Mouse (Mus musculus): ENCODE results near the gene Pjvk.
A peak's percentile ranks its signal among the peaks of the same experiment; 100 is the strongest.
"Not testable (repeated sequence)": the region's sequence is repeated elsewhere in the genome, so short reads cannot be mapped to it uniquely, and the experiment has no call there.

The Pjvk gene

DNA sequence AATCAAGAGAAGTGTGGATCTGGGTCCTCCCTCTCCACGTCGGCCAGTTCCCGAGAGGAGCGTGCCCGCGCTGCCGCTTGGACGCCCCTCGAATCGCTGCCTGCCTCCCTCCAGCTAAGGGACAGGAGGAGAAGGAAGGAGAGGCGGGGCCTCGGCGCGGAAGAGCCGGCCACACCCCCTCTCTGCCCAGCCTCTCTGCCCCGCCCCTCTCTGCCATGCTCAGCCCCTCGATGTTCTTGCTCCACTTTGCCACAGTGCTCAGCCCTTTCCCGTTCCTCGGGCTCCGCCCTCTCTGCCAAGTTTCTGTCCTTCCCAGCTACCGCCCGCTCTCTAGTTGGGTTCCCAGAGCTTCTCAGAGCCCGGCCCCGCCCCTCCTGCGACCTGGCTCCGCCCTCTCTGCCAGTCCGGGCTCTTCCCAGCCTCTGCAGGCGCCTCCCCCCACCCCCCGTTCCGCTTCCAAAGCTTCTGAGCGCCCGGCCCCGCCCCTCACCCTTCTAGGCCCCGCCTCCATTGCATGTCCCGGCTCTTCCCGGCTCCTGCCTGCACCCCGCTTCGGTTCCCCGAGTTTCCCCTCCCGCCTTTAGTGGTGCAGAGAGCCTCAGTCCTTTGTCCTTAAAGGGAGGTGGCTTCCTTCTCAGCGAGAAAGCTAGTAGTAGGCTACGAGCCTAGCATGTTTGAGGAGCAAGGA is at the start of gene Pjvk, which contains the start of gene Prkra:
Gene Pjvk, plus strand, starts transcription at position 594 of the 688 bp plus-strand sequence.
Gene Prkra, minus strand, starts transcription at position 133 of the 688 bp plus-strand sequence.
- peak; percentile 100 for DNase-seq

DNA sequence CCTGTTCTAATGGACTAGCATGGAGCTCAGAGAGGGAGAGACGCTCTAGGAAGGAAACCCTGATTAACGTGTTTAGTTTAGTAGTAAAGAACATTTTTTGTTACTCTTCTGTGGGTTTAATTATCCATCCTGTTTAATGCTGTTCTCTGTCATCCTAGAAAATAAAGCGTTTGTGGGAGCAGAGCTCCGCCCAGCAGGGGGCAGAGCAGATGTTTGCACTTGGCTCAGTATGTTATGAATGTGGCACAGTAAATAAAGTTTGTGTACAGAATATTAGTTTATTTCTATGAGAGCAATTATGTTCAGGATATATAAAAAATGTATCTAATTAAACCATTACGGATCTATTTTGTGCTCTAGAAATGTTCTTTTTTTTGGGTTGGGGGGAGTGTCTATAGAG is 49.1 kb upstream of the Pjvk start:
- peak; percentile 21 to 36 for DNase-seq

DNA sequence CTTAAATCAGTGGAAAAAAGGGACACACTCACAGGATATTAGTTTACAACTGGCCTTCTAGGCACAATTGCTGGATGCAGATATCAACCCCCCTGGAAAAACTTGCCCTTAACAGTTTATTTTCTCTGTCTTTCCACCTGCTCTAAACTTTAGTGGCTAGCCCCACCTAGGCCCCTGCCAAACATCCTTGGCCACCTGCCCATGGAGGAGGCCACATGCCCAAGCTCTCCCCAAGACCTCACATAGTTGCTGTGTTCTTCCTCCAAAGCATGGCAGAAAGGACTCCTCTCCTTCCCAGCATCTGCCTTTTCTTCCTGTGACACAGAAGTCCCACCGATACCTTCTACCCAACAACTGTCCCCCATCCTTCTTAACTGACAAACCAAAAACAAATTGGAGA is 46.0 kb upstream of the Pjvk start:
- no peak for DNase-seq

DNA sequence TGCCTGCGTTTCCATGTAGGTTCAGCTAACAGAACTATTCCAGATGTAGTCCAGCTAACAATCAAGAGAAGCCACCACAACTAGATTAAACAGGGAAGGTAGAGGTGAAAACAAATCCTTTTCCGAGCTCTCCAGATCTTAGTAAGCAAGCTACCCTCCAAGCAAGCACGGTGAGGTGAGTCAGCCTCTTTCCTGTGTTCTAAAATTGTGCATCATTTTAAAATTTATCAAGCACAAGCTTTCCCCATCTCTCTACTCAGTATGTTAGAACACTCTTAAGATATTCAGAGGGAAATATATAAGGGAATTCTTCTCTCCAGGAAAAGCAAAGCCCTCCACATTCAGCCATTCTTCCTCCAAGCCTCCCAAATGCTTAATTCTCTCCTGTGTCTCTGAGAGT is 41.6 kb upstream of the Pjvk start:
- no peak for DNase-seq

DNA sequence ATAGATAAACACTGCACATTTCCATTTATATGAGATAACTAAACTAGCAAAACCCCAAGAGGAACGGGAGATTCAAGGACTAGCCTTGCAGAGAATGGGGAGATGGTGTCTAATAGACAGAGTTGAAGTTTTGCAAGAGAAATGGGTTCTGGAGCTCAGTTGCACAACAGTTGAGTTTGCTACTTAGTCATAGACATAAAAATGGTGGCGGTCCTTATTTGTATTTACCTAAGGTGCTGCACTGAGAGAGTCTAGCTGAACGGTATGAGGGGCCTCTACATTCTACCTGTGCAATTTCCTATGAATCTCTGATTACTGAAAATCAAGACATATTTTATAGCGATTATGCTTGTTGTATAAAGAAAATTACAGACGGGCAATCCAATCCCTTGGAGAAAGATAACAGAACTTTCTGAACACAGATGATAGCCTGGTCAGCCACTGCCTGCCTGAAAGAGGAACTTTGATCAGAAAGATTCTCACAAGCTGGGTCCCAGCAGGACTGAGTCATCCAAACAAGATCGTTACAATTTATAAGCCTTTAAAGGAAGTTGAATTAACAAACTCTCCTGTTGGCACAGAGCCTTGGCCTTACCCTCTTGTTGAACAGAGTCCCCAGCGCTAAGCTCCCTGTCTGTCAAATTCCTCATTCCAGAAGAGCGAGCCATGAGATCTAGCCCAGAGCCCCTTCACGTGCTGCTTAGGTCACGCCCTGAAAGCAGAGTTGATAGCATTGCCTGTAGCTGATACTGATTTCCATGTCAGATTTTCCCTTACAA is 37.8 kb upstream of the Pjvk start:
- no peak for DNase-seq

DNA sequence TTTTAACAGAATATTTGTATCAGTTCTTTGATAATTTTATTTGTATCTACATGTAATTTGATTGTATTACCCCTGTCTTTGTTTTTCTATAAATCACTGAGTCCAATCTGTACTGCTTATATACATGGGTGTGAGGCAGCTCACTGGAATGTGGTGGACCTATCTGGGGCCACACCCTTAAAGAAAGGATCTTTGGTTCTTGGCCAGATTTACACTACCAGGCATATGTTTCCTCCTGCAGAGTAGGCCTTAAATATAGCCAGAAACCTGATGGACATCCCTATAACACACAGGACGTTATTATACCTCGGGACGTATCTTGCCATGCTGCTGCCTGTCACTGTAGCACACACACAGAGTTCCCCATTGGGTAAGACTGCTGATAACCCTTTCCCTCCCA is 36.3 kb upstream of the Pjvk start:
- no peak for DNase-seq

DNA sequence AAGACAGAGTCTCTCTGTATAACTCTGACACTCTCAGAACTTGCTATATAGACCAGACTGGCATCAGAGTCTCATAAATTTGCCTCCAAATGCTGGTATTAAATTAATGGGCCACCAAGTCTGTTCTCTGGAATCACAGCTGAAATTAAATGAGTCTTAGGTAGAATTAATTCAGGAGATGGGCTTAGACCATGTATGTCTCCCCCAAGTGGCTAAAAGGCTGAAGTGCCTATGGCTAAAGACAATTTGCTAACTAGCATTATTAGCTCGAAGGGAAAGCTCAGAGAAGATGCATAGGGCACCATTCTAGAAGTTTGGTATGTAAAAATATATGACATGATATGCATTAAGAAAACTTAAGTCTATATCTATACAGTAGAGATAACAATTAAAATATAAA is 30.2 kb upstream of the Pjvk start:
- DNase-seq, result peak; percentile 42 to 54

DNA sequence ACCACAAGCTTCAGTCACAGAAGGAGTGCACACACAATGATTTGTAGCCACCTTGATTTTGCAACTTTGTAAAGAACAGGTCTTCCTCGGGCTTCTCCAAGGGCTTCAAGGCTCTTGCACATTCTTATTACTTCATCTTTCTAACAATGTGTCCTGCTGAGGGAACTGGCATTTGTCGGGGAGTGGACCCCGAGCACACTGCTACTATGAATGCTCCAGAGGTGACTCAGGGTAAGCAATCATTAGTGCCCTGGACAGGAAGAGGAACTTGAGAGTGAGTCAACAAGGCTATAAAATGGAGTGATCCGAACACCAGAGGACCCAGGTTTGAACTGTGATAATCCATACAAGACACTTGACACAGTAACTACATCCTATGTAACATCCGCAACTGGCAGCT is 28.1 kb upstream of the Pjvk start:
- no peak for DNase-seq

DNA sequence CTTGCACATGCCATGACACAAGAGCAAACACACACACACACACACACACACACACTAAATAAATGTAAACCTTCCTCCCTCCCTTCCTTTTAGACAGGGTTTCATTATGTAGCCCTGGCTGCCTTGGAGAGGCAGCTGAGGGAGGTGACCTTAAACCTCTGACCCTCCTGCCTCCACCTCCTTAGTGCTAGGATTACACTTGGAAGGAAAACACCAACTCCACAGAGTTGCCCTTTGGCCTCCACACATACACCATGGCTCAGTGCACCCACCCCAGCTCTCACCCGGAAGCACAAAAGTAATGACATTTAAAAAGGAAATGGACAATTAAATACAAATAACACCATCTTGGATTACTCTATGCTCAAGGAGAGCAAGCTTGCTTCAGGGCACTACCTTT is 26.6 kb upstream of the Pjvk start:
- DNase-seq, result no peak

DNA sequence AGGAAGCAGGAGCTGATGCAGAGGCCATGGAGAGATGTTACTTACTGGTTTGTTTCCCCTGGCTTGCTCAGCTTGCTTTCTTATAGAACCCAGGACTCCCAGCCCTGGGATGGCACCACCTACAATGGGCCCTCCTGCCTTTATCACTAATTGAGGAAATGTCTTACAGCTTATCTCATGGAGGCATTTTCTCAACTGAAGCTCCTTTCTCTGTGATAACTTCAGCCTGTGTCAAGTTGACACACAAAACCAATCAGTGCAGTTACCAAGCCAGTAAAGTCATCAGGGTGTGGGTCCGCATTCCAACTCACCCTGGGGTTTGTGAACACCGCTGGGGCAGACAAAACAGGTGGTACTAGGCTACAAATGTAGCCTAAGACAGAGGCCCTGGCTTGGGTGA is 26.0 kb upstream of the Pjvk start:
- DNase-seq, result not testable (repeated sequence)

DNA sequence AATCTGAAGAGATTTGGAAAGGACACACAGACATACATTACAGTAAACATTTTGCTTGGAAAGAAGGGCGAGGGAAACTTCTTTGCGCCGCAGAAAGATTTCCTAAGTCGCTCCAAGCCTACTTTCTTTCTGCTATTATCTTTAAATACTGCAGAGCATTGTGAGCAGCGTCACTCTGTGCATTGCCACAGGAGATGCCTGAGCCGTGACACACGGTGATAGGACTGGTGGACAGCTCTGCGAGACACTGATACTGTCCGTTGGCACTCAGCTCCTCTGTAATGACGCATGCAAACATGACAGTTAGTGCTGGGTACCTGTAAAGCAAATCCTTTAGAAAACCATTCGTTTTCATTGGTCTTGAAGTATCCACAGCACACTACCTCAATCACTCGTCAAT is 18.0 kb upstream of the Pjvk start:
- no peak for DNase-seq

DNA sequence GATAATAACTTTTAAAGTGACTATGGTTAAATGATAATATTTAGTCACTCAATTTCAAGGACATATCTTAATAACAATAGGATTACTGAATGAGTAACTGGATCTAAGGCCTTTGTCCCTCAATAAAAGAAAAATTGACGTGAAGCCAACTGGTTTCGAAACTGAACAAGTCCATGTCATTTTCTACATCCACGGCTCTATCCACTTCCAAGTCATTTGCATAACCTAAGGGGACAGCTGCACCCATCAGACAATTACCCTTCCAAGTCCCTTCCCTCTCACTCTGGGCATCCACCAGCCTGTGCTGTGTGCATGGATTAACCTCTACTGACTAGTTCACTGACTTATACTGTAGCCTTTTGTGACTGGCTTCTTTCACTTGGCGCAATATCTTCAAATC is 16.7 kb upstream of the Pjvk start:
- no peak for DNase-seq

DNA sequence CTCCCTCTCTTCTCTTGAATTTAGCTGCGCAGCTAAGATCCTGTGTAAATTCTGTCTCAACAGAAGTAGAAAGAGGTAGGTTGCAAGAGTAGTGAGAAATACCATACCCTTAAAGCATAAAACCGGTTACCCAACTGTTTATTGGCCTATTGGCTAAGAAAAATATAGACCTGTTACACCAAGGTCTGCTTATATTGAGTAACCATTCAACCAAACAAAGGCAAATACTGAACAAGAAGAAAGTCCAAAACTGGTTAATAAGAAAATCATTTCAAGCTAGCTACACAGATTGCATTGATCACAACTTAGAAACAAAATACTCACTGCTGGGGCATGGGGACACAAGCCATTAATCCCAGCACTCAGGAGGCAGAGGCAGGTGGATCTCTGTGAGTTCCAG is 8.6 kb upstream of the Pjvk start:
- no peak for DNase-seq

DNA sequence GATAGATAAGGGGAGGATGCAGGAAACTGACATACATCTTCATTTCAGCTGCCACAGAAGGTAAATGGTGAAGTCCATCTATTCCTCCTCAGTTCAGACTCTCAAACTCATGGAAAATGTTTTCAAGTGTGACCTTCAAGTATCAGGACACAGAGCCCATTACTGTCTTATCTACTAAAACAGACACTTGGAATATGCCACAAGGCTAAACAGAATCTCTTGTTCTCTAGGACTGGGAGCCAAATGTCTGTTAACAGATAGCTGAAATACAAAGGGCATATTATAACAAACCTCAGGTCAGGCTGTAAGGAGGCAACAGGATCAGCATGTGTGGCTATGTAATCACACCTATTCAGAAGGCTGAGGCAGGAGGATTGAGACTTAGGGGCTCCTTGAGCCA is 4.5 kb upstream of the Pjvk start:
- DNase-seq, result no peak

DNA sequence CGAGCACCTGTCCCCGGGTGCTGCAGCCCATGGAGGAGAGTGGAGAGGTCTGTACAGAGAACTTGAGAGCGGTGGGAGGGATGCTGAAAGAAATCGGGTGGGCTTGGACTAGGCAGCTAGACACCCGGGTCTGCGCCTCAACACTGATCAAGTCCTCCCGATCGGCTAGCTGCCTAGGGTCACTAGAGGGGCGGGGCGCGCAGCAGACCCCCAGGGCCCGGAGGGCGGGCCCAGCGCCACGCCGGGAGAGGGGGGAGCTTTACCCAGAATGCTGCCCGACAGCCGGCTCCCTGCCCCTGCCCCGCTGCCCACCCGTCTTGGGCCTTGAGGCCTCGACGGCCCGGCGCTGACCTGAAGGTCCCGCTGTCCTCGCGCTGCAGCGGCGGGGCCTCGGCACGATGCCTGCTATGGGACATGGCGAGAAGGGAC is 821 bp upstream of the Pjvk start:
- DNase-seq, result peak in 1 of 2 experiments; percentile 80

DNA sequence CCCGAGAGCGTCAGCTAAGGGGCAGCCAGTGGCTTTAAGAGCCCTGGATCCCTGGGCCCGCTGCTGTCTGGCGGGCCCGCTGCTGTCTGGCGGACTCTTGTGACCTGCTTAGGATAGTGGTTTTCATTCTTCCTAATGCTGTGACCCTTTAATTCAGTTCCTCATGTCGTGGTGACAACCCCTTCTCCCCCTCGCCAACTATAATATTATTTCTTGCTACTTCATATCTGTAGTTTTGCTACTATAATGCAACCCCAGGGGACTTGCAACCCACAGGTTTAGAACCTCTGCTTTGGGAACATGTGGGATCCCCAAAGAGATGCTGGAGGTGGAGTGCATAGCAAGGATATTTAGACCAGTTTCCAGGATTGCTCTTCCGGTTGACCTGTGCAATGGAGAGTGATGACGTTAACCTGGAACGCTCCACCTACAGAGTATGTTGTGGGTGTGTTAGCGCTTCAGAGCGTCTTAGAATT is 428 bp downstream of the Pjvk start:
- peak; percentile 57 to 68 for DNase-seq

DNA sequence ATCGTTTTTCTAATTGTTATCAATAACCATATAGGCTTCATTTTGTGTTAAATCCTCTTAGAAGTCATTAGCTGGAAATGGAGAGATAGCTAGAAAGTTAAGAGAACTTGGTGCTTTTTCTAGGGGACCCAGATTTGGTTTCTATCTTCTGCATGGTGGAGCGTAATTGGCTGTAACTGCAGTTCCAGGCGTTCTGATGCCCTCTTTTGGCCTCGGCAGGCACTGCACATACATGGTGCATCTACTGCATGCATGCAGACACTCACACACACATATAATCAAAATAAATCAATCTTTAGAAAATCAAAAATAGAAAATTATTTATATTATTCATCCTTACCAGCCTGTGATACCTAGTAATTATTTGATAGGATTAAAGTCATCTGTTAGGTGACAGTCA is 4.8 kb downstream of the Pjvk start:
- DNase-seq, result no peak

DNA sequence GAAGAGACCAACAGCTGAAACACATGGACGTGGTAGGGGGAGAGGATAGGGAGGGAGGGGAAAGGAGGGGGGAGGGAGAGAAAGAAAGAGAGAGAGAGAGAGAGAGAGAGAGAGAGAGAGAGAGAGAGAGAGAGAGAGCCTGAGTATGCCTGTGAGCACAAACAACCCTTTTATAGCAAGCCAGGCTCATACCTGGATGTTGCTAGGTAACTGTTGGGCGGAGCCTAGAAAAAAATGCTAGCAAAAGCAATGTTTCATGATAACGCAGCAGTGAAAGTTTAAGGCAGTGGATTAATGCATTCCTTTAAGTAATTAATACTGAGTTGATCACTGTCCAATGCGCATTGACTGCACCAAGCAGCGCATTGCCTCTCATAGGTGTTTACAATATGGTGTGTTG is 6.4 kb downstream of the Pjvk start:
- no peak for DNase-seq

DNA sequence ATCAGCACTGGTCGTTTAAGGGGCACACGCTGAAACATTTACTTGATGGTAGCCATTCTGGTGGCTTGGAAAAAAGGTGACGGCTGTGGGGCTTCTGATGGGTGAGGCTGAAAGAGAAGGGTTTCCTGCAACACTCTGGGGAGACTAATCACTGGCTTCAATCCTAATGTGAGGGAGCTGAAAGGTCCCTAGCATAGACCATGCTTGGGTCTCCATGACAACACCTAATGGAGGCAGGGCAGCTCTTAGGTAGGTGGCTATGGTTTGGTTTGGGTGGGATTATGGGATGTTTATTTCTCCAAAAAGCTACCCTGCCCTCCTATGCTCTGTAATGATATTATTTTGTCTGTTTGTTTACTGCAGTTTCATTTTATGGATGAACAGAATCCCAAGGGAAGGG is 7.2 kb downstream of the Pjvk start:
- DNase-seq, result no peak

DNA sequence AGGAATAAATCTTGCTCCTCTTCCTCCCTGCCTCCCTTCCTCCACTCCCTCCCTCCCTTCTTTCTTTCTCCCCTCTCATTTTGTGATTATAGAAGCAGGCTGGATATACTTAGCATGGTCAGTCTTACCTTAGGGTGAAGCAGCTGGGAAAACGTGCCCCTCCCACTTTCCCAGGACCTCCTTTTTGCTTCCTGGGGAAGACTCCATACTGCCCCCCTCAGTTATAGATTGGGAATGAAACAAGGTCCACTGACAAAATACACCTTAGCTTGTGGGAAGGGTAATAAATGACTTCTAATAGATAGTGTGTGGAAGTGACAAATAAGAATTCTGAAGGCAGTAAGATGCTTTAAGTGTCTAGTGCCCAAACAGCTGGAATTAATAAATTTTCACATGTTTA is 7.7 kb downstream of the Pjvk start:
- peak in 1 of 2 experiments; percentile 36 for DNase-seq

DNA sequence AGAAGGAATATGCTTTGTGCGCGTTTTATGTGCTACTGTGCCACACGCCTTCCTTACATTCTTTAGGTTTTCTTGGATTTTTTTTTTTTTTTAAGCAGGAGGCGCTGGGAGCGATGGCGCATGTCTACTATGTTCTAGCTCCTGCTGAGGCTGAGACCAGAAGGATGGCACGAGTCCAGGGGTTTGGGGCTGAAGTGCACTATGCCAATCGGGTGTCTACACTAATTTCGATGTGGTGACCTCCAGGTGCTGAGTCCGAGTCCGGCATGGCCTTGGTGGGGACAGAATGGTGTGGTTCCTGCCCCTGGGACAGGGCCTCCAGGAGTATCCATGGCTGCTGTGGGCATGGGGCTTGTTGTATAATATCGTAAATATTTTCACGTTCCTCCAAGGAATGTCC is 10.3 kb downstream of the Pjvk start:
- DNase-seq, result no peak

DNA sequence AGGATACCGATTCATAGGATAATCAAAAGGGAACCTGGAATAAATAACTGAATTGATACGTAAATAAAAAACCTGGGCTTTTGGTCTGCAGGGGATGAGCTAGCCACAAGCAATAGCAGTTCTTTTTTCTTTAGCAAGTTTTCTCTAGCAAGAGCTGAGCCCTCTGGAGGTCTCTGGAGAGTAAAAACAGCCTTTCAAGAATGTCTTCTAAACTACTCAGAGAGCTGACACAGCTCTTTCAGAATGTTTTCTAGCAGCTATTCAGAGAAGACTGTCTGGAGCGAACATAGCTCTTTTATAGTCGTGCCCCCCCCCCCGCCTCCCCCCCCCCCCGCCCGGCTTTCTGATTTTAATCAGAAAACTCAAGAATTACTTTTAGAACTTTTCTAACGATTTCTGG is 11.1 kb downstream of the Pjvk start:
- DNase-seq, result no peak

DNA sequence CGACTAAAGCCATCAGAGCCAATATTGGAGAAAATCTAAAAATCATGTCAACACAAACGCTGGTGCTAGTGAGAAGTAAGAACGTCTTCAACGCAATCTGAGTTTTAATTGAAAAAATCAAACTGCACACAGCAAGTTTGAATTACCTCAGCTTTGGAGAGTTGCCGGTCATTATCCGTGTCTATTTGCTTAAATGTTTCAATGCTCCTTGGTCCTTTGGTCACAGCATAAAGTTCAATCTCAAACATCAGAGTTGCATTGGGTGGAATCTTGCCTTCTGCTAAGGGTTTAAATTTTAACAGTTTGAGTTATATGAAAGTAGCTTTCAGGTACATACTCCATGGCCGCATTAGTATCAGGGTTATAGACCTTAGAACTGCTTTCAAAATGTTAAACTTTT is 17.3 kb downstream of the Pjvk start:
- no peak for DNase-seq

DNA sequence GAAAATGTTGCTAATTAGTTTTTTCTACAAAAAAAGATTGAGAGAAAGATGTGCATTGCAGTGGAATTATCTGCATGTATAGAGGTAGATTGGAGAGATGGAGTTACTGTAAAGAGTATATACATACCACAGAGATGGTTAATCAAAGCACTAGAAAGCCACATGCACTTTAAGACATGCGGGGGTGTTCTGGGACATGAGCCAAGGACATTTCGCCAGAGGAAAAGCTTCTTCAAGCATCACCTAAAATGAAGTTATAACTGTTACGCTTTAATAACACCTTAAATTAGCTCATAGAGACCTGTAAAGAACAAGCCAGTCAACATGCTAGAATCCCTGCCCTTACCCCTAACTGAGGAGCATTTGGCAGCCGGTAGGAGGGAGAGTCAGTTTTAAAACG is 18.9 kb downstream of the Pjvk start:
- DNase-seq, result no peak

Measured in kidney, postnatal 4 days (tissue).